ENCODE assay signal across 13 mouse cellular contexts in genomic region chr8:72099377-72100103, GRCm38 (mm10). TPM values are rescaled to one million over a fixed set of nuclear protein-coding genes. Genes with fewer than 3 reads are reported as not detected.
A peak's percentile ranks its signal among the peaks of the same experiment; 100 is the strongest.
DNase-seq lines count a peak whose midpoint lies in the region; ATAC-seq and TF ChIP-seq lines count a peak whose summit lies in the region.
"Not testable (repeated sequence)": the region's sequence is repeated elsewhere in the genome, so short reads cannot be mapped to it uniquely, and the experiment has no call there.
"Had no signal": no experiment of that assay in that cellular context is flagged by ENCODE, and none has a peak within 500 bp of the region (broad histone marks: within the 10 kb centered on the region; RNA-seq: fewer than 3 reads in every experiment).

No protein-coding gene starts in this region.

- H3K27me3 ChIP-seq in kidney, embryonic 16.5 days (ENCODE audit: insufficient read depth, low read length); midbrain, postnatal 0 days (ENCODE audit: insufficient read depth, low read length); stomach, postnatal 0 days (ENCODE audit: control insufficient read depth, insufficient read depth, low read length): not testable (repeated sequence)

- not testable (repeated sequence) for H3K4me3 ChIP-seq in kidney, embryonic 16.5 days (ENCODE audit: low read length); midbrain, postnatal 0 days (ENCODE audit: low read depth, low read length); stomach, postnatal 0 days (ENCODE audit: low read depth, low read length)

- not testable (repeated sequence) for H3K9me3 ChIP-seq in kidney, embryonic 16.5 days (ENCODE audit: low read length); midbrain, postnatal 0 days (ENCODE audit: low read length); stomach, postnatal 0 days (ENCODE audit: control insufficient read depth, low read length)

- TF ChIP-seq EP300 in stomach, postnatal 0 days (optimal IDR thresholded peaks at IDR 0.05) = not testable (repeated sequence)

- not testable (repeated sequence) for H3K27ac ChIP-seq in kidney, embryonic 16.5 days (ENCODE audit: low read length); midbrain, postnatal 0 days (ENCODE audit: low read depth, low read length); stomach, postnatal 0 days (replicated peaks)

- ATAC-seq in kidney, embryonic 16.5 days (ENCODE audit: low FRiP score, low TSS enrichment) = 0 out of 2 replicates have a peak, but pooled peaks have one; percentile 6
- not testable (repeated sequence) for ATAC-seq in midbrain, postnatal 0 days (ENCODE audit: low FRiP score); stomach, postnatal 0 days (ENCODE audit: low FRiP score, low TSS enrichment)

- H3K9ac ChIP-seq in kidney, embryonic 16.5 days (replicated peaks; ENCODE audit: low read length); midbrain, postnatal 0 days (replicated peaks; ENCODE audit: low read length, poor library complexity, severe bottlenecking); stomach, postnatal 0 days (ENCODE audit: low read length): not testable (repeated sequence)

- WGBS in kidney, embryonic 16.5 days = 59% methylated on average over 6 of the region's 7 CpGs
- WGBS in midbrain, postnatal 0 days = 57% methylated on average over 6 of the region's 7 CpGs
- 55% methylated on average over 6 of the region's 7 CpGs for WGBS in stomach, postnatal 0 days

- peak; percentile 25 to 30 for DNase-seq in adrenal gland, adult 18-20 months (ENCODE audit: low spot score in 2 of 2)
- peak; percentile 19 to 45 for DNase-seq in cerebellum, postnatal 14 days
- peak; percentile 21 for DNase-seq in heart, adult 8-10 months (ENCODE audit: low spot score)
- peak; percentile 19 for DNase-seq in liver
- peak; percentile 1 for DNase-seq in midbrain, postnatal 0 days (ENCODE audit: low spot score)
- DNase-seq in stomach, postnatal 0 days (ENCODE audit: low spot score) = peak; percentile 16

- not testable (repeated sequence) for H3K36me3 ChIP-seq in kidney, embryonic 16.5 days (ENCODE audit: insufficient read depth, low read length); midbrain, postnatal 0 days (ENCODE audit: insufficient read depth, low read length); stomach, postnatal 0 days (ENCODE audit: control insufficient read depth, insufficient read depth, low read length)

- TF ChIP-seq CTCF in midbrain, postnatal 0 days (IDR thresholded peaks at IDR 0.05); stomach, postnatal 0 days (IDR thresholded peaks at IDR 0.05; ENCODE audit: low read depth): not testable (repeated sequence)

- H3K4me1 ChIP-seq in kidney, embryonic 16.5 days (ENCODE audit: insufficient read depth, low read length); midbrain, postnatal 0 days (ENCODE audit: insufficient read depth, low read length); stomach, postnatal 0 days (replicated peaks; ENCODE audit: control insufficient read depth, insufficient read depth): not testable (repeated sequence)

- H3K4me2 ChIP-seq in kidney, embryonic 16.5 days (replicated peaks; ENCODE audit: low read depth, low read length); midbrain, postnatal 0 days (ENCODE audit: low read depth, low read length, poor library complexity, severe bottlenecking); stomach, postnatal 0 days (replicated peaks; ENCODE audit: low read depth): not testable (repeated sequence)

RNA-seq across cellular contexts. Expression of gene Olfr374, which starts 7.3 kb away (rescaled TPM):
- not detected for total RNA-seq in adrenal gland, adult 18-20 months (2021)
- not detected for total RNA-seq in heart, adult 8-10 months (2022)
- polyA plus RNA-seq in kidney, embryonic 16.5 days (2015; fragmentation: Nextera tagmentation; extraction: Ambion mirVana) = not detected in 2 replicates
- total RNA-seq in midbrain, postnatal 0 days (2014; rRNA removed) = not detected in 2 replicates
- polyA plus RNA-seq in midbrain, postnatal 0 days (2015; fragmentation: Nextera tagmentation; extraction: Ambion mirVana) = not detected in 2 replicates
- polyA plus RNA-seq in stomach, postnatal 0 days (2015; fragmentation: Nextera tagmentation; extraction: Ambion mirVana) = 0.06 TPM in 1 of 2 replicates, not detected in the other
- total RNA-seq: forebrain, postnatal 0 days had no signal
- polyA plus RNA-seq: forebrain, postnatal 0 days; heart, embryonic 15.5 days; lung, postnatal 0 days; thymus, postnatal 0 days had no signal

RNA-seq across cellular contexts. Expression of gene Olfr373, which starts 16.6 kb away (rescaled TPM):
- total RNA-seq in adrenal gland, adult 18-20 months (2021) = not detected
- total RNA-seq in heart, adult 8-10 months (2022) = not detected
- 0.04 TPM in 1 of 2 replicates, not detected in the other for polyA plus RNA-seq in kidney, embryonic 16.5 days (2015; fragmentation: Nextera tagmentation; extraction: Ambion mirVana)
- total RNA-seq in midbrain, postnatal 0 days (2014; rRNA removed) = not detected in 2 replicates
- polyA plus RNA-seq in midbrain, postnatal 0 days (2015; fragmentation: Nextera tagmentation; extraction: Ambion mirVana) = not detected in 2 replicates
- polyA plus RNA-seq in stomach, postnatal 0 days (2015; fragmentation: Nextera tagmentation; extraction: Ambion mirVana) = 0.05 TPM in 1 of 2 replicates, not detected in the other
- total RNA-seq: forebrain, postnatal 0 days had no signal
- polyA plus RNA-seq: embryonic facial prominence, embryonic 14.5 days; forebrain, postnatal 0 days; heart, embryonic 15.5 days; lung, postnatal 0 days had no signal

RNA-seq across cellular contexts. Expression of gene Tpm4, which starts 35.2 kb away (rescaled TPM):
- 100 to 1,000 TPM; 210 to 289 TPM for total RNA-seq in adrenal gland, adult 18-20 months (2021)
- 100 to 1,000 TPM in 1 of 4 experiments, 10 to 100 TPM in 3; 58.6 to 106 (median 81.9) TPM for total RNA-seq in heart, adult 8-10 months (2022)
- 828 and 869 TPM in 2 replicates for polyA plus RNA-seq in kidney, embryonic 16.5 days (2015; fragmentation: Nextera tagmentation; extraction: Ambion mirVana)
- 82.1 and 108 TPM in 2 replicates for total RNA-seq in midbrain, postnatal 0 days (2014; rRNA removed)
- 87.5 and 91.5 TPM in 2 replicates for polyA plus RNA-seq in midbrain, postnatal 0 days (2015; fragmentation: Nextera tagmentation; extraction: Ambion mirVana)
- polyA plus RNA-seq in stomach, postnatal 0 days (2015; fragmentation: Nextera tagmentation; extraction: Ambion mirVana) = 330 and 364 TPM in 2 replicates

RNA-seq across cellular contexts. Expression of gene Olfr372, which starts 58.5 kb away (rescaled TPM):
- total RNA-seq in adrenal gland, adult 18-20 months (2021) = not detected
- not detected for total RNA-seq in heart, adult 8-10 months (2022)
- not detected in 2 replicates for polyA plus RNA-seq in kidney, embryonic 16.5 days (2015; fragmentation: Nextera tagmentation; extraction: Ambion mirVana)
- not detected in 2 replicates for total RNA-seq in midbrain, postnatal 0 days (2014; rRNA removed)
- not detected in 2 replicates for polyA plus RNA-seq in midbrain, postnatal 0 days (2015; fragmentation: Nextera tagmentation; extraction: Ambion mirVana)
- not detected in 2 replicates for polyA plus RNA-seq in stomach, postnatal 0 days (2015; fragmentation: Nextera tagmentation; extraction: Ambion mirVana)
- total RNA-seq: forebrain, postnatal 0 days had no signal
- polyA plus RNA-seq: embryonic facial prominence, embryonic 14.5 days; forebrain, postnatal 0 days; heart, embryonic 15.5 days; intestine, embryonic 14.5 days; lung, postnatal 0 days; thymus, postnatal 0 days had no signal
